Comparison of ENCODE assay signal across 9 mouse cellular contexts in genomic region chr17:46520385-46520979, GRCm38 (mm10). TPM values are rescaled to one million over a fixed set of nuclear protein-coding genes. Genes with fewer than 3 reads are reported as not detected.
DNase-seq lines count a peak whose midpoint lies in the region; ATAC-seq and TF ChIP-seq lines count a peak whose summit lies in the region.
"Had no signal": no experiment of that assay in that cellular context is flagged by ENCODE, and none has a peak within 500 bp of the region (broad histone marks: within the 10 kb centered on the region; RNA-seq: fewer than 3 reads in every experiment).

No protein-coding gene starts in this region.

- peaks cover 20% of the 10 kb centered on the region for H3K4me1 ChIP-seq in heart, embryonic 13.5 days
- H3K4me1 ChIP-seq in hindbrain, embryonic 15.5 days (replicated peaks), result no peaks in the 10 kb centered on the region

- TF ChIP-seq CTCF in brain, embryonic 14.5 days (IDR thresholded peaks at IDR 0.05; ENCODE audit: borderline replicate concordance, extremely low read depth, insufficient read depth, insufficient read length), result no peak

- H3K27ac ChIP-seq in heart, embryonic 13.5 days (replicated peaks), result no peak overlapping the region
- H3K27ac ChIP-seq in hindbrain, embryonic 15.5 days (replicated peaks), result no peak overlapping the region

- TF ChIP-seq POLR2A in brain, embryonic 14.5 days (IDR thresholded peaks at IDR 0.05; ENCODE audit: borderline replicate concordance, extremely low read depth, insufficient read depth, insufficient read length, poor library complexity, severe bottlenecking), result no peak

- peaks cover 7% of the 10 kb centered on the region; the same call in 1 of the 2 replicates for H3K36me3 ChIP-seq in heart, embryonic 13.5 days
- H3K36me3 ChIP-seq in hindbrain, embryonic 15.5 days, result peaks cover 26% of the 10 kb centered on the region

- peak overlapping the region; percentile 66 for H3K4me2 ChIP-seq in heart, embryonic 13.5 days
- H3K4me2 ChIP-seq in hindbrain, embryonic 15.5 days, result peak overlapping the region; percentile 11; the same call in 1 of the 2 replicates

- peak overlapping the region; percentile 73 for H3K9ac ChIP-seq in heart, embryonic 13.5 days
- H3K9ac ChIP-seq in hindbrain, embryonic 15.5 days, result no peak overlapping the region

- DNase-seq in heart, adult 18-20 months, result no peak
- peak; percentile 29 for DNase-seq in brain, embryonic 14.5 days (ENCODE audit: low read depth)
- no peak for DNase-seq in cerebellum, postnatal 4 days (ENCODE audit: low spot score in 2 of 2)
- DNase-seq in layer of hippocampus, adult 11-12 months (ENCODE audit: low spot score), result no peak
- DNase-seq in spleen, adult 12 weeks (ENCODE audit: low spot score), result no peak
- DNase-seq: cerebellum, adult 8-10 months had no signal

- WGBS in heart, embryonic 13.5 days, result 16% methylated on average over 25 of the region's 25 CpGs
- 46% methylated on average over 25 of the region's 25 CpGs for WGBS in hindbrain, embryonic 15.5 days

- peak overlapping the region; percentile 41 for H3K4me3 ChIP-seq in heart, embryonic 13.5 days
- no peak overlapping the region for H3K4me3 ChIP-seq in hindbrain, embryonic 15.5 days

- H3K9me3 ChIP-seq in heart, embryonic 13.5 days, result no peaks in the 10 kb centered on the region
- no peaks in the 10 kb centered on the region for H3K9me3 ChIP-seq in hindbrain, embryonic 15.5 days

- peaks cover 45% of the 10 kb centered on the region for H3K27me3 ChIP-seq in heart, embryonic 13.5 days (replicated peaks)
- no peaks in the 10 kb centered on the region for H3K27me3 ChIP-seq in hindbrain, embryonic 15.5 days

- no peak for ATAC-seq in heart, embryonic 13.5 days (ENCODE audit: extremely low read depth, insufficient number of reproducible peaks, low FRiP score, low TSS enrichment)
- no peak for ATAC-seq in hindbrain, embryonic 15.5 days (ENCODE audit: low FRiP score, low read depth)
- 0 out of 2 replicates have a peak, but pooled peaks have one; percentile 9 for ATAC-seq in megakaryocyte-erythroid progenitor cell, adult 5-6 weeks (replicated peaks; ENCODE audit: low FRiP score, low TSS enrichment, poor library complexity, severe bottlenecking)

RNA-seq across cellular contexts. Expression of gene Dnph1, which starts 24.0 kb away (rescaled TPM):
- polyA plus RNA-seq in heart, embryonic 13.5 days (2015; fragmentation: Nextera tagmentation; extraction: Ambion mirVana), result 24.7 and 32.5 TPM in 2 replicates
- 1 to 10 TPM; 1.2 to 1.5 TPM for total RNA-seq in heart, adult 18-20 months (2021)
- polyA plus RNA-seq in brain, embryonic 14.5 days (2012; rRNA removed), result 17.6 and 25.7 TPM in 2 replicates
- polyA plus RNA-seq in hindbrain, embryonic 15.5 days (2015; fragmentation: Nextera tagmentation; extraction: Ambion mirVana), result 21.8 and 22.4 TPM in 2 replicates
- 49.4 and 60.5 TPM in 2 replicates for total RNA-seq in megakaryocyte-erythroid progenitor cell, adult 5-6 weeks (2014; fragmentation: Nextera tagmentation)
- total RNA-seq in megakaryocyte-erythroid progenitor cell, adult 5-6 weeks (2017), result 15.6 and 27.7 TPM in 2 replicates

RNA-seq across cellular contexts. Expression of gene Cul9, which starts 25.7 kb away (rescaled TPM):
- polyA plus RNA-seq in heart, embryonic 13.5 days (2015; fragmentation: Nextera tagmentation; extraction: Ambion mirVana), result 4.5 and 5.0 TPM in 2 replicates
- 10 to 100 TPM; 23.9 to 25.7 TPM for total RNA-seq in heart, adult 18-20 months (2021)
- 37.5 and 50.4 TPM in 2 replicates for polyA plus RNA-seq in brain, embryonic 14.5 days (2012; rRNA removed)
- 21.0 and 26.5 TPM in 2 replicates for polyA plus RNA-seq in hindbrain, embryonic 15.5 days (2015; fragmentation: Nextera tagmentation; extraction: Ambion mirVana)
- 14.1 and 19.6 TPM in 2 replicates for total RNA-seq in megakaryocyte-erythroid progenitor cell, adult 5-6 weeks (2014; fragmentation: Nextera tagmentation)
- total RNA-seq in megakaryocyte-erythroid progenitor cell, adult 5-6 weeks (2017), result 2.5 and 4.8 TPM in 2 replicates

RNA-seq across cellular contexts. Expression of gene Ttbk1, which starts 33.0 kb away (rescaled TPM):
- polyA plus RNA-seq in heart, embryonic 13.5 days (2015; fragmentation: Nextera tagmentation; extraction: Ambion mirVana), result 0.10 and 0.12 TPM in 2 replicates
- total RNA-seq in heart, adult 18-20 months (2021), result under 1 TPM; 0.20 to 0.28 TPM
- polyA plus RNA-seq in brain, embryonic 14.5 days (2012; rRNA removed), result 22.1 and 35.4 TPM in 2 replicates
- polyA plus RNA-seq in hindbrain, embryonic 15.5 days (2015; fragmentation: Nextera tagmentation; extraction: Ambion mirVana), result 8.6 and 8.9 TPM in 2 replicates
- 0.10 TPM in 1 of 2 replicates, not detected in the other for total RNA-seq in megakaryocyte-erythroid progenitor cell, adult 5-6 weeks (2014; fragmentation: Nextera tagmentation)
- 0.14 TPM in 1 of 2 replicates, not detected in the other for total RNA-seq in megakaryocyte-erythroid progenitor cell, adult 5-6 weeks (2017)

RNA-seq across cellular contexts. Expression of gene Srf, which starts 35.5 kb away (rescaled TPM):
- 11.6 and 13.1 TPM in 2 replicates for polyA plus RNA-seq in heart, embryonic 13.5 days (2015; fragmentation: Nextera tagmentation; extraction: Ambion mirVana)
- 10 to 100 TPM; 88.4 to 93.6 TPM for total RNA-seq in heart, adult 18-20 months (2021)
- polyA plus RNA-seq in brain, embryonic 14.5 days (2012; rRNA removed), result 83.2 and 87.6 TPM in 2 replicates
- 2.7 and 4.5 TPM in 2 replicates for polyA plus RNA-seq in hindbrain, embryonic 15.5 days (2015; fragmentation: Nextera tagmentation; extraction: Ambion mirVana)
- total RNA-seq in megakaryocyte-erythroid progenitor cell, adult 5-6 weeks (2014; fragmentation: Nextera tagmentation), result 26.2 and 44.3 TPM in 2 replicates
- total RNA-seq in megakaryocyte-erythroid progenitor cell, adult 5-6 weeks (2017), result 19.3 and 20.5 TPM in 2 replicates
